Mouse (Mus musculus) adrenal gland, postnatal 4 days (tissue): ENCODE measurements around the gene Olfr967. TPM values are rescaled to one million over a fixed set of nuclear protein-coding genes. Genes with fewer than 3 reads are reported as not detected.
"Not testable (repeated sequence)": the region's sequence is repeated elsewhere in the genome, so short reads cannot be mapped to it uniquely, and the experiment has no call there.

Experiments used
- DNase-seq, 2 experiments: peaks; one replicate each; pipeline ENCODE4 v3.0.0; 2021 to 2022; ENCODE audit warnings: low spot score in 2 of 2, mixed read lengths in 2 of 2
- long read RNA-seq, 2 experiments: library from polyadenylated mRNA; stranded (forward); transcript quantifications; one replicate each; pipeline ENCODE4 v2.0.0; 2021
- total RNA-seq, 2 experiments: library from RNA; stranded (reverse); gene quantifications; 2 replicates each; pipeline ENCODE4 v1.2.3; 2021

Olfr967 gene
- not detected for total RNA-seq
- long read RNA-seq, experiment 1, result 0 reads
- long read RNA-seq, experiment 2, result 0 reads

DNA sequence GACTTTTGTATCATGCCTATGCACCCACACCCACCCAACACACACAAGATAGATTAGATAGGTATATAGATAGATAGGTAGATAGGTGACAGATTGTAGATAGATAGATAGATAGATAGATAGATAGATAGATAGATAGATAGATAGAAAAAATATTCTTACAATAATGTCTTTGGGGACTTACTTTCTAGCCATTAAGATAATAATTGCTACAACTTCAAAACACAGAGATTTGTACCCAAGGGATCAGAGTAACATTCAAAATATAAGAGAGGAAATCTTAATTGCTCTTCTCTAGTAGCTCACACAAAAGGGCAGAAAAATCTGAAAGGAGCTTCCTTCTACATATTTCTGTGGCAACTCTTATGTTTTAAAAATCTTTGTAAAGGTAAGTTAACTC, at the start of gene Olfr967:
TSS of gene Olfr967 (plus strand) at position 301 of the 400 bp plus-strand sequence.
- DNase-seq, result no peak

DNA sequence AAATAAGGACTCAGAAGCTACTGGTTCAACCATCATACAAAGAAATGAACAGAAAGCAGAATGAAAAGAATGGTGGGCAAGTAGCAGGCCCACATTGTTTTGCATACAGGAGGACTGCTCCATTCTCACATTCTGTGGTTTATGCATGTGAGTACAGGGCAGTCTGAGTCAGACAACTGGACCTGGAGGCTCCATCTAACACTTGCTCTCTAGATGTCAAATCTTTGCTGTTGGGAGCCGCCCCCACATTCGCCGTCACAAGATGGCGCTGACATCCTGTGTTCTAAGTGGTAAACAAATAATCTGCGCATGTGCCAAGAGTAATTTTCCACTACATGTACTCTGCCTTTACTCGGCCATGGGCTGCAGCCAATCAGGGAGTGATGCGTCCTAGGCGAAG, 44.9 kb upstream of the Olfr967 start:
- DNase-seq, result not testable (repeated sequence)

DNA sequence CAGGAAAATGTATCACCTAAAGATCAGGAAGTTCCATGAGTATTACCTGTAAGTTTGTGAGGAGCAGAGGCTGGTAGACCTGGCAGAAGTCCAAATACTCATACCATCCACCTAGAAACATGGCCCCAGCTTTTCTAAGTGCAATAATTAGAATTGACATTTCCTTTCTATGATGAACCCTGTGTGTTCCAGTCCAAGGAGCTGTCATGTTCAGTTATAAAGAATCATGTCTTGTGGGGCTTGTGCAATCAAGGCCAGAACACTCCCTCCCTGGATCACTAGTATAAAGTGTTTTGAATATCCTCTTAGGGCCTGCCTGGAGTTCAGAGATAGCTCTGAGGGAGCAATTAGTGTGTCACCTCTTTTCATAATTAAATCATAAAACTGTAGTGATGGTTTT, 39.0 kb upstream of the Olfr967 start, which contains the start of gene Olfr149:
TSS of gene Olfr149 (minus strand) at position 101 of the 400 bp plus-strand sequence.
- DNase-seq, result no peak

- no peak for DNase-seq
Measured at GRCm38 (mm10) chr9:39708958-39709357, 37.1 kb upstream of the Olfr967 start.

- no peak for DNase-seq
Measured at GRCm38 (mm10) chr9:39711053-39711452, 35.0 kb upstream of the Olfr967 start, which contains the start of gene Olfr965. Gene Olfr965, plus strand, starts transcription at chr9:39711353.

DNA sequence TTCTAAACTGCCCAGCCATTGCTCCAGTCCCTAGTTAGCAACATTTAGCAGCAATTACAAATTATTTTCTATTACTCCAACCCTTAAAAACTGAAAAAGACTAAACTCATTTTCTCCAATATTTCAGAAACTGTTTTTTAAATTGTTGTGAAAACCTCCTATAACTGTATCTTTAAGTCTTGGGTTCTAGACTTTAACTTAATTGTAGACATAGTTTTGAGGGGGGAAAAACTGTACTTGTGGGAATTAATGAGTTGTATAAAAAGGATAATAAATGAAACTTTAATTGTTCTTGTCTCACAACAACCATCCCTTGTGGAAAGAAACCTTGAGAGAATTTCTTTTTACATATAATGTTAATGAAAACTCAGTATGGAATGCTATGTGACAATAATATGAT, 15.4 kb upstream of the Olfr967 start, which contains the start of gene Olfr150:
TSS of gene Olfr150 (plus strand) at position 301 of the 400 bp plus-strand sequence.
- DNase-seq, result no peak

DNA sequence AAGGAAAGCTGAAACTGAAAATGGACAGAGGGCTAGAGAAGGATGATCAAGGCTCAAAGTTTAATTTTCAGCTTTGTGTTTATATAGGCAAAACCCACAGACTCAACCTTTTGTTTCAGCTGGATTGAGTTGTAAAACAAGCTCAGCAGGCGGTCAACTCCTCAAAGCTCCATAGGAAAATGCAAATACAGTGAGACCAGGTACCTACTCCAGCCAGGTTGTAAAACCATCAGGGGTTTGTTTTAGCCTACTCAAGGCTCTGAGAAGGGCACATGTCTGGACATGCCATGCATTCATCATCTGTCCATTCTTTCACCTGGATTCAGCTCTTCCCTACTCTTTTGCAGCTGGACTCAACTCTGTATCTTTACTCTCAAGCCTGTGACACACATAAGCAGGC, 5.3 kb upstream of the Olfr967 start:
- no peak for DNase-seq

DNA sequence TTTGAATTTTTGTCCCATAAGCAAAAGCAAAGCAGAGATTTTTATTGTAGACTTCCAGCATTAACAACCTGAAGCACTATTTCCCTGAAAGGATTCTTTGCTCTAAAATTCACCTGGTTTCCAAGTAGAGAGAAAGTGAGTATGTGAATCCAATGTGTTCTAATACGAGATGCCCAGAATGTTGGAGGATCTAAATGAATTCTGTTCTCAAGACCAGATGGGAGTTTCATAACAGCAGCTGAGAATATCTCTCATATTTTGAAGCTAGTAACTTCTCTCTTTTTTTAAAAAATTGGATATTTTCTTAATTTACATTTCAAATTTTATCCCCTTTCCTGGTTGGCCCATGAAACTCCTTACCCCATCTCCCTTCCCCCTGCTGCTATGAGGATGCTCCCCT, 379 bp downstream of the Olfr967 start:
- no peak for DNase-seq

GRCm38 (mm10) chr9:39783153-39783552, 37.1 kb downstream of the Olfr967 start, which contains the start of gene Olfr968:
Gene Olfr968, minus strand, starts transcription at chr9:39783253.
- DNase-seq, result no peak

DNA sequence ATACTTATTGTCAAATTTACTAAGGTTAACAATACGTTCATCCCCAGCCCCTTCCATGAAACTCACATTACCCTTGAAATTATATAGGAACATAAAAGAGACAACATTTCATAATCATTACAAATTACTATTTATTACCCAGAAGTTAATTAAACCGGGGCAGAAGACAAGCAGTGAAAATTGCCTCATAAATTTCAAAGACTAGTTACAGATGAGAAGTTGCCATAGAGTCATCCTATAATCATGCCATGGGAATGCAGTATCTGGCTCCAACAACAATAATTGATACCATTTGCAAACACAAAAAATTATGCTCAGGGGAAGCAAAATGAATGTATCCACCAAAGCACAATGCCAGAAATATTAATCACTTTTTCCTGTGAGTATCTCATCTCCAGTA, 44.5 kb downstream of the Olfr967 start, which contains the start of gene Olfr969:
TSS of gene Olfr969 (plus strand) at position 388 of the 400 bp plus-strand sequence.
- DNase-seq, result no peak

Other genes starting within 250 kb of the Olfr967 start
- gene Olfr957, start 230.4 kb upstream of the Olfr967 start, total RNA-seq, result not detected
- gene Olfr958, start 192.2 kb upstream of the Olfr967 start, total RNA-seq, result not detected
- not detected for gene Olfr959, start 170.7 kb upstream of the Olfr967 start, total RNA-seq
- 10 to 100 TPM; 38.8 to 48.6 TPM for gene AW551984, start 141.8 kb upstream of the Olfr967 start, total RNA-seq
- gene Olfr148, start 135.6 kb upstream of the Olfr967 start, total RNA-seq, result not detected
- not detected for gene Olfr960, start 124.9 kb upstream of the Olfr967 start, total RNA-seq
- gene Olfr961, start 101.2 kb upstream of the Olfr967 start, total RNA-seq, result not detected
- not detected for gene Olfr963, start 79.0 kb upstream of the Olfr967 start, total RNA-seq
- gene Olfr149, start 39.1 kb upstream of the Olfr967 start, total RNA-seq, result not detected
- gene Olfr965, start 34.9 kb upstream of the Olfr967 start, total RNA-seq, result not detected
- gene Olfr150, start 15.3 kb upstream of the Olfr967 start, total RNA-seq, result not detected
- not detected for gene Olfr968, start 37.0 kb downstream of the Olfr967 start, total RNA-seq
- not detected for gene Olfr969, start 44.7 kb downstream of the Olfr967 start, total RNA-seq
- gene Olfr970, start 62.6 kb downstream of the Olfr967 start, total RNA-seq, result not detected
- not detected for gene Olfr971, start 90.6 kb downstream of the Olfr967 start, total RNA-seq
- gene Olfr972, start 120.2 kb downstream of the Olfr967 start, total RNA-seq, result not detected
- gene Olfr229, start 161.1 kb downstream of the Olfr967 start, total RNA-seq, result not detected
- not detected for gene Olfr974, start 191.3 kb downstream of the Olfr967 start, total RNA-seq
- not detected for gene Olfr975, start 205.8 kb downstream of the Olfr967 start, total RNA-seq
- gene Olfr976, start 214.9 kb downstream of the Olfr967 start, total RNA-seq, result not detected
- not detected for gene Olfr978, start 245.9 kb downstream of the Olfr967 start, total RNA-seq